Mouse (Mus musculus) lung, adult 2 months (tissue): Measurements from ENCODE around the gene Cisd2.

ENCODE experiments used
- CTCF ChIP-seq: fragments of 200-500 bp; IDR thresholded peaks from 2 replicates; pipeline ENCODE4 v1.5.1; 2011; ENCODE audit warnings: mild to moderate bottlenecking, low read length, control low read depth; ENCODE audit not compliant: insufficient read depth
- POLR2A ChIP-seq: fragments of 200-500 bp; IDR thresholded peaks from 2 replicates; pipeline ENCODE4 v1.6.1; 2011; ENCODE audit warnings: low read depth, mild to moderate bottlenecking, control low read depth, low read length, borderline replicate concordance; ENCODE audit errors: extremely low read depth

DNA sequence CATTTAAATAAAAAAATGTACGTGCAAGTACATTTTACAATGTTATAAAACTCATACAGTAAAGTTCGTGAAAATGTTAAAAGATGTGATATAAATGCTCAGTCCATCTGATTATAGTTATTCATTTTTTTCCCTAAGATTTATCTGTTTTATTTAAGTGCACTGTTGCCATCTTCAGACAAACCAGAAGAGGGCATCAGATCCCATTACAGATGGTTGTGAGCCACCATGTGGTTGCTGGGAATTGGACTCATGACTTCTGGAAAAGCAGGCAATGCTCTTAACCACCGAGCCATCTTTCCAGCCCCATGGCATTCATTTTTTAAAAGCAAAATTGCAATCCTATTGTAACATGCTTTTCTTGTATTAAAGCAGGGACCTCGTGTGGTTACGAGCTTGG lies 14.5 kb downstream of the Cisd2 start:
- no peak for TF ChIP-seq CTCF
- no peak for TF ChIP-seq POLR2A
